Mouse (Mus musculus) cerebral cortex, adult 2 months (tissue): Measurements from ENCODE around the gene Kirrel.

ENCODE experiments used
- WGBS: fragments of 180-500 bp; shearing (Covaris S2); methylation state at CpG from one replicate; pipeline ENCODE4 v1.1.7; 2018; 5-methylcytosine and 5-hydroxymethylcytosine counted together

Kirrel gene

DNA sequence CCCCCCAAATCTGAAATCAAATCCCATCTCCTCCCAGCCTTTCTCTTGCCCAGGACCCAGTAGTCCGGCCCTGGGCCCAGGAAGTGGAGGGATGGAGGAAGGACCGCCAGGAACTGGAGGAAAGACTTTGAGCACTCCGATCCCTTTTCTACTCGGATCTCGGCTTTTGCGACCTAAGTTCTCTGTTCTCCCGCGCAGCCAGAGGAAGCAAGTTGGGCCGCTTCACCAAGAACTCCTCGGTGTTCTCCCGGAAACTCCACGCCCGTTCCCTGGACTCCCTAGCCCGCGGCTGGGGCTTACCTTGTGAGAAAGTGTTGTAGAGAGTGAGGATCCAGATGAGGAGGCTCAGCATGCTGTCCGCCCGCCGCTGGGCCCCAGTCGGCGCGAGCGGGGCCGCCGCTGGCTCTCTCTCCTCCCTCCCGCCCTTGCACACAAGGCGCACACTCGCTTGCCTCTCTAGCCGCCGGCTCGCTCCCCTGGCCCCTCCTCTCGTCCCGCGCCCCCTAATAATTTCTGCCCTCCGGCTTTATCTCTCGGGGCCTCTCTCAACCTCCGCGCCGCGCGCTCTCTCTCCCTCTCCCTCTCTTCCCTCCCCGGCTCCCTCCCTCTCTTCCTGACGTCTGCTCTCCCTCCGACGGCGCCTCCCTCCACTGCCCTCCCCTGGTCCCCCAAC lies at the start of gene Kirrel:
Kirrel (minus strand) TSS at position 652 of the 673 bp plus-strand sequence.
- 2% methylated on average over 43 of the region's 45 CpGs for WGBS

DNA sequence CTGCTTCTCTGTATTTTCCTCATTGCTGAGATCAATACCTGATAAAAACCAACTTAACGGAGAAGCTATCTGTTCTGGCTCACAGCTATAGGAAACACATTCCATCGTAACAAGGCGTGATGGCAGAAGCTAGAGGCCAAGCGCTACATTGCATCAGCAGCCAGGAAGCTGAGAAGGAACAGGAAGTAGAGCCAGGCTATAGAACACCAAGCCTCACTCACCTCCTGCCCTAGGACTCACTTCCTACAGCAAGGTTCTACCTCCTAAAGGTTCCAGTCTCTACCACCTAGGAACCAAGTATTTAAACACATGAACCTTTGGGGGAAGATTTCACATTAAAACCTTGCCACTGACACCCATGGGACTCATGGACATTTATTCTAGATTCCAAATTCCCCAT lies 49.1 kb upstream of the Kirrel start:
- WGBS: 74% methylated on average over 4 of the region's 4 CpGs

DNA sequence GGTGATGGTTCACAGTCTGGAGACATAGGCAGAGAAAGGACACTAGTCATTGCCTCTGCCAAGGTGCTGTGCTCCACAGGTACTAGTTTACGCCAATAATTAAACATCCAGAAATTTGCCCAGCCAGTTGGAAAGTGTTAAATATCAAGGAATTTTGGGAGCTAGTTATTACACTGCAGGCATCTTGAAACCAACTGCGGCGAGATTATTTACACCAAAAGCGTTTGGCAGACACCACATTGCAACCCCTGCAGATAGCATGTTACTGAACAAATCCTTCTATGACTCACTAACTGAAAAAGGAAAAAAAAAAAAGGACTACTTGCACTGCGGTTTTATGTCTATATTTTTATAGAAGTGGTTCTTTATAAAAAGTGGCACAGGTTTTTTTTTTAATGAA lies 47.8 kb upstream of the Kirrel start:
- WGBS: 59% methylated on average over 5 of the region's 5 CpGs

DNA sequence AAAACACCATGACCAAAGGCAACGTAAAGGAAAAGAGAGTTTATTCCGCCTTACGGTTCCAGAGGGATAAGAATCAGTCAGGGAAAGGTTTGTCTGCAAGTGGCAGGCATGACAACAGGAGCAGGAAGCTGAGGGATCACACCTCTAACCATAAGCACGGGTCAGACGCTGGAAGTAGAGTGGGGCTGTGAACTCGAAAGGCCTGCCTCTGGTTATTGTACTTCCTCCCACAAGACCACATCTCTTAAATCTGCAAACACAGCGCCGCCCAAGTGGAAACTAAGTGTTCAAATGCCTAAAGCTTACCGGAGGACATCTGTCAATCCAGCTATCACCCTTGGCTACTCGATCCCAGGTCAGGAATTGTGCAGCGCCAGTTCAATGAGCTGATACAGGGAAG lies 40.6 kb upstream of the Kirrel start:
- WGBS: 87% methylated on average over 11 of the region's 11 CpGs

DNA sequence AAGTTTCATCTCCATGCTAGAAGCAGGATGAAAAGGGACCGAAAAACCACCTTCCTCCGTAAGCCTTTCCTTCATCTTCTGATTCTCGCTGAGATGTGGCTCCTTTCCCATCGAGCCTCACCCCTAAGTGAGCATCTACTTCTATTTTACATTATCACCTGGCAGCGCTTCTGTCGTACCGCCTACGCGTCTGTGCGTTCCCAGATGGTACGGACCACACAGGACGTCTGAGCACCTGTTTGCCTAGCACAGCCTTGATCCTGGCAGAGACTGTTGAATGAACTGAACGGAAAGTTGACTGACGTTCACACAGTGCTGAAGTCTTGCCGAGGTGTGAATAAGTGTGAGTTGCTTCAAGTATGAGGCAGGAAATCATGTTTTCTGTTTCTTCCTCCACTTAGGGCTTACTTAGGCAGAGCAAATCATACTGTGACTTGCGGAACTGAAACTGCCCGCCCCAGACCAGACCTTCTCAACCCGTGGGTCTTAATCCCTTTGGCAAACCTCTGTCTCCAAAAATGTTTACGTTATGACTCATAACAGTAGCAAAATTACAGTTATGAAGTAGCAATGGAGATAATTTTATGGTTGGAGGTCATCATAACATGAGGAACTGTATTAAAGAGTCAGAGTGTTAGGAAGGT lies 39.8 kb upstream of the Kirrel start:
- WGBS: 63% methylated on average over 19 of the region's 19 CpGs

DNA sequence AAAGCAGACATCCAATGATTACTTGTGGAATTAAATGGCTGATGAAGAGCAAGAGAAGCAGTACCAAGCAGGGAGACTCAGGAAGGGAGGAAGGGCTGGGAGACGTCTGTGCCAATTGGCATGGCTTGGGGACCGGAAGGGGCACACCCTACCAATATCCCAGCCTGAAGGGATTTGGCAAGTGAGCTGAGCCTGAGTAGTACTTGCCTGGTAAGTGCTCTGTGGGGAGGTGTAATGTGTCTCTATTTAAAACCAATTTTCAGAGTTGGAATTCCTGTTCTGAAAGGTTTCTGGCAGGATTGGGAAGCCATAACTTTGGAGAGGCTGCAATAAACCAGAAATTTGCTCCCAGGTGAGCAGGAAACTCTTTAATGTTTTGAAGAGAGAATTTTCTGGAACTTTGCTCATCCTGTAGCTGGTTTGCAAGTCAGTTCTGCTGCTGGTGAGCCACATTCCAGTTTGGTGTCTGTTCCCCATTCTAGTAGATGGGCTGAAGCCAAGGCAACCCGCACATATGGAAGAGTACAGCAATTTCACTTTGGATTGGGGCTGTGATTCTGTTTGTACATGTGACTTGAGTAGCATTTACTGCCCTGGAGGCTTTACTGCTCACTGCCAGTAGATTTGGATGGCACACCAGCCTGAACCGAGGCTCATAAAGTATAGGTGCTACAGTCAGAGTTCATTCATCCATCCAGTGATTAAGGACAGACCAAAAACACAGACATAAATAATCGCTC lies 32.0 kb upstream of the Kirrel start:
- 67% methylated on average over 5 of the region's 5 CpGs for WGBS

DNA sequence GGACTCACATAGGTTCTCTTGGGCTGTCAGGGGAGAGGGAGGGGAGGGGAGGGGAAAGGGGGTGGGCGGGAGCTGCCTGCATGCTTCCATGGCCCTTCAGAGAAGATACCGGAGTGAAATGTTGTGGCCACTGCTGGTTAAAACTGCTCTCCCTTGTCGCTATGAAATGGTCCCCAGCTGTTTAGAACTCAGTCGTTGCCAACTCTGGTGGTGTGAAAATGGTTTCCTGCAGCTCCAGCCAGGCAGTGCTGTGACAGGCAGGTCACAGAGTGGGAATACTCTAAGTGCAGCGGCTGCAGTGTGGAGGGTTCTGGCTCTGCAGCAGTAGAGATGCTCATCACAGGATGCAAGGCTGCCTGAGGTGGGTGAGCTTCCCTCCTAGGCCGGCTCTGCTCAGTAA lies 22.1 kb upstream of the Kirrel start:
- WGBS: 44% methylated on average over 6 of the region's 6 CpGs

DNA sequence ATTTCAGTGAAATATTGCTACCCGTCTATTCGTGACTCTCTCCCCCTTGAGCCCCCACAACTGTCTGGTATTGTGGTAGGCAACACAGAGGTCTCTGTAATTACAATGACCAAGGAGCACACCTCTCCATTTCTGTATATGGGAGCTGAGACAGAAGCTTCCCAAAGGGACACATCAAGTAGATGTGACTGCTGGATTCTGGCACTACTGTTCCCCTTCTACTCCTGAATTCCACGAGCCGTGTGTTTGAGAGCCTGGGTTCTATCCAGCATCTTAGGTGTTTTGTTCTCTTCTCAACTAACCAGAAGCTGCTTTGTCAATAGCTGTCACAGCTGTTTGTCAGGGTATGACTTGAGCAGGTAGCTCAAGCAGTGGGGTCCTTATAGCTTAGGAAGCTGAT lies 20.5 kb upstream of the Kirrel start:
- WGBS: 85% methylated on average over 4 of the region's 4 CpGs

DNA sequence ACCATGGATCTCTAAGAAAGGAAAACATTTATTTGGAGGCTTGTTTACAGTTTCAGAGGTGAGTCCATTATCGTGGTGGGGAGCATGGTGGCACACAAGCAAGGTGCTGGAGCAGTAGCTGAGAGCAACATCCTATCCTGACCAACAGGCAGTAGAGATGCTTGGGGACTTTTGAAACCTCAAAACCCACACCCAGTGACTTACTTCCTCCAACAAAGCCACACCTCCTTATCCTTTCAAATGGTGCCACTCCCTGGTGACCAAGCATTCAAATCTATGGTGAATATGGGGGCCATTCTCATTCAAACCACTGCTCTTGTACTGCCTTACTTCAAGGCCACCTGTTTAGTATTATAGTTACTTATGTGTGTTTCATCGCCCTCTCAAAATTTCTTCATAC lies 20.0 kb upstream of the Kirrel start:
- 94% methylated on average over 2 of the region's 2 CpGs for WGBS

DNA sequence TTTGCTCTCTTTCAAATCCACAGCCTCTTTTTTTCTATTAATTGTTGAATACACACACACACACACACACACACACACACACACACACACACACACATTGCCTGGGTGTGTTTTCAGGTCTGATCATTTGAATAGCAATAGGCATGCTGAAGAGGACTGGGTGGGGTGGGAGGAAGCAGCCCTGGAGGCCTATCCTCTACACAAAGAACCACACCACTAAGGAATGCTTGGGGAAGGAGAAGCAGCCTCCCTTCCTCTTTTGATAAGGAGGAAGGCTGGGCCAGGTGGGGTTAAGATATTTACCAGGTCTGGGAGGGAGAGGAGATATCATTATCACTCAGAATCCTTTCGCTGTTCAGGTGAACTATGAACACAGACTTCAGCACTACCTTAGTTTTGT lies 19.2 kb upstream of the Kirrel start:
- 95% methylated on average over 1 of the region's 1 CpGs for WGBS

DNA sequence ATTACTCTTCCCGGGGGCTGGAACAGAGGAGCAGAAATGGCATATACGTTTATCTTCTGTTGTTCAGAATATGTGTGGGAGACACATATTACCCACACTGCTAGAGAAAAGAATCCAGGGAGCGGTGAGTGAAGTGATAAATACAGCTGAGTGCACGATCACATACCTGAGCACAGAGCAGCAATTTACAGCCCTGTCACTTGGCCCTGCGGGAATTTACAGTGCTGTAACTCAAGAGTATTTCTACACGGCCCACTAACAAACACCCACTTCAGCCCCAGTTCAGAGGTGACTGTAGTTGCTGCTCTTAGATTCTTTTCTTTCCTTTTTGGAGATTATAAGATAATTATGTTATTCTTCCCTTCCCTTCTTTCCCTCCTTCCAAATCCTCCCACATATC lies 18.8 kb upstream of the Kirrel start:
- 80% methylated on average over 6 of the region's 6 CpGs for WGBS

DNA sequence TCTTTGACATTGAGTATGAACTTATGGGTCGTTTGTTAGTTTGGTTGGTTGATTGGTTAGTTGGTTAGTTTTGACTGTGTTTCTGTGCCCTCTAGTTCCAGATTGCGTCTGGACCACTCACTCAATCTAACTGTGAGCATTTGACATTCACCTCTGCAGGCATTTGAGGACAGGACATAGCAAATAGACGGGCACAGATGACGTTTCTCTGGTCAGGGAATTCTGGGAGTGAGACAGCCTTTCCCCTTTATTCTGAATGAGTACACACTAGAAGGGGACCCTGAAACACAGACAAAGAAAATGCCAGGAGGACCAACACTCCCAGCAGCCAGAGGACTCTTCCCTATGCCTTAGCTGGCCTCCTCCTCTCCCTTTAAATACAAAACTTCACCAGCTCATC lies 2.1 kb upstream of the Kirrel start:
- WGBS: 83% methylated on average over 4 of the region's 4 CpGs

DNA sequence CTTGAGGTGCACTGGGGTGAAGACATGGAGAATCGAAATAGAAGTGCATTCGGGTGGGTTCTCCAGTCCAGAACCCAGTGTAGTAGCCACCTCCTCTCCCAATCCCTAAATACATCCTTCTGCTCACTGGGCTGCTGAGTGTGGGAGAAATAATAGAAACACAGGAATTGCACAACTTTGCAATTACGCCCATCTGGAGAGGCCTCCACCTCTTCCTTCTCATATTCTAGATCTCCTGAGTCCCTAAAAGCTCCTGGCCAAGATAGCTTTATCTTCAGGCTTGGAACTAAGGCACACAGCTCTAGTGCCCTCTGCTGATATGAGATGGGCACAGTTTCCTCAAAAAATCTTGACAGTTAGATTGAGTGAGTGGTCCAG lies 880 bp upstream of the Kirrel start:
- WGBS: 33% methylated on average over 3 of the region's 3 CpGs

DNA sequence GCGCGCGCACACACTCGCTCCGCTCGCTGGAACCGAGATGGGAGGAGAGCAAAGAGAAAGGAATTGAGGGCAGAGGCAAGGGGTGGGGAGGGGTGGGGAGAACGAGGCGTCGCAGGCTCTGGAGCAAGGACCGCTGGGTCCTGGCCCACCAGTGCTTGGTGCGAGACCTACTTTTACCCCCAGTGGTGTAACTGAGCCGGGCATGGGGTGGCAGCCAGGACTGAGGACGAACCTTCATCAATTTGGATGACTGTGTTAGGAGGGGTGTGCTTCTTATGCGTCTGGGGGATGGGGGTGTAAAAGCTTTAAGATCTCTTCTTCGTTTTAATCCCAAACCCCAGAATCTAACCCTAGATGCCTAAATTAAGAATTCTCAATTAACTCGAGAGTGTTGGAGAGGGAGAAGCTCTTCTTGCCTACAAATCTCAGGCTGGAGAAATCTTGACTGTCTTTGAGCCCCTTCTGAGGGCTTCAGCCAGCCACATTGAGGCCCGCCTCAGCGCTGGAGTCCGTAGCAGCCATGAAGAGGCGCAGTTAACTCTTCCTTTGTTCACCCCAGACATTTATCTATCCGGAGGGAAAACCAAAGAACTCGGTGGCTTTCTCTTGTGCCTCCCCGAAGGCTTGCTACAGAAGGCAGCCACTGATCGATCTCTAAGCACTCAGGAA lies 356 bp upstream of the Kirrel start:
- 4% methylated on average over 25 of the region's 25 CpGs for WGBS

DNA sequence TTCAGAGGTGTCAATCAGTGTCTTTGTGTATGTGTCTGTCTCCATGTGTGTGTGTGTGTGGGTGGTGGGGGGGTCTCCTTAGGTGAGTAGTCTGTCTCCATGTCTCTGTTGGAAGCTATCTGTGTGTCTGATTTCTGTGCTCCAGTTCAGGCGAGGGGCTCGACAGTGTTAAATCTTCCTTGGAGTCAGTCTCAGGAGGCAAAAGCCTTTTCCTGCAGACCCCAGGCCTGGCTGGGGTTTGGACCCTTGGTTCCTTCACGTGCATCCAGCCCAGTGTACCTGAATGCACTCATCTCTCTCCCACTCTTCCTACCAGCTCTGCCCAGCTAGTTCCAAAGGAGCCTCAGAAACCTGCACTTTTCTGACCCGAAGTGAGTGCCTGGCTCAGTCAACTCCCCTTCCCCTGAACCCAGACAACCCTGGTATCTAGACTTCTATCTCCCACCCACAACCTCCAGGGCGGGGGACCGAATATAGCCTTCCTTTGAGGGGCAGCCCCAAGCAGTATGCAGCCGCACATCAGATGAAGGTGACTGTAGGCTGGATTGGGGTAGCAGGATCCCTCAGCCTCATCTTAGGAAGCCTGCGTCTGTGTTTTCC lies 961 bp downstream of the Kirrel start:
- WGBS: 39% methylated on average over 8 of the region's 8 CpGs

DNA sequence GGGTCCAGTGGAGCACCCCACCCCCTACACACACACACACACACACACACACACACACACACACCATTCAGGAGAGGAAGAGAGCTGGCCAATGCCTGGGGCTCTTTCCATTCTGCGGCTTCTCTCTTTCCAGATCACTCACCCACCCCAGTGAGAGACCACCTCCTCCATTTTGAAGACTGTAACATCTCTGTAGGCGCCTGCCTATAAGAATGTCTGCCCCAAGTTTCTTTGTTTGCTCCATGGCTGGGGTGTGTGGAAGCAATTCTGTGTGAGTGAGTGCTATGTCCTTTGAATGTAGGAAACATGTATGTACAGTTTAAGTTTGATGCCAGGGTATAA lies 1.5 kb downstream of the Kirrel start:
- 75% methylated on average over 2 of the region's 2 CpGs for WGBS

DNA sequence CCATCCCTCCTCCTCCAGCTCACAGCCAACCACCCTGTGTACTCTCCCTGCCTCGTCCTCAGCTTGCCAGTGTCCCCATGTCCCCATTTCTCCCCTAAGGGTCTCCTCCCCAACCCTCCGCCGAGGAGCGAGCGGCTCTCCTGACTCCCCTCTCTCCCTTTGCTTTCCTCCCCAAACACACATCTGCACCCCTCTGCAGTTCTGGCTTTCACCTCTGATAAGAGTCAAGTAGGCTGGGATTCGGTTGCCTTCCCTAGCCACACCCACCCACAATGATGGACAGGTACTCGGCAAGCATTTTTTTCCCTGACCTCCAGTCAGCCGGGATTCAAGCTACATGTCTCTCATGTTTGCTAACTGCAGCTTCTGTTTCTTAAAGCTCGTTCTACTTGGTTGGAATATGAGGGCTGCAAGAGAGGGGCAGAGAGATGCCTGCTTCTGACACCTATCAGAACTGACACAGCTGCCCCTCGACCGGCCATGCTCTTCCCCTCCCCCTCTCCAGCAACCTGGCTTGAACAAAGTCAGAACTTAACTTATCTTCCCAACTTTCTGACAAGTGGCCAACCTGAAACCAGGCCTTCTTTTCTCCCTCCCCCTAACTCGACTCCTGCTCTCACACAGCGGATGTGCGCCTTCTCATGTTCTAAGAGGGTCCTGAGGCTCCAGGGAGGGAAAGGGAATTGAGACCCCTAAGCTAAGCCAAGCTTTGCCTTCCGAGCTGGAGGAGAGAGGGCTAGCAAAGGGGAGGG lies 2.0 kb downstream of the Kirrel start:
- 25% methylated on average over 15 of the region's 15 CpGs for WGBS

DNA sequence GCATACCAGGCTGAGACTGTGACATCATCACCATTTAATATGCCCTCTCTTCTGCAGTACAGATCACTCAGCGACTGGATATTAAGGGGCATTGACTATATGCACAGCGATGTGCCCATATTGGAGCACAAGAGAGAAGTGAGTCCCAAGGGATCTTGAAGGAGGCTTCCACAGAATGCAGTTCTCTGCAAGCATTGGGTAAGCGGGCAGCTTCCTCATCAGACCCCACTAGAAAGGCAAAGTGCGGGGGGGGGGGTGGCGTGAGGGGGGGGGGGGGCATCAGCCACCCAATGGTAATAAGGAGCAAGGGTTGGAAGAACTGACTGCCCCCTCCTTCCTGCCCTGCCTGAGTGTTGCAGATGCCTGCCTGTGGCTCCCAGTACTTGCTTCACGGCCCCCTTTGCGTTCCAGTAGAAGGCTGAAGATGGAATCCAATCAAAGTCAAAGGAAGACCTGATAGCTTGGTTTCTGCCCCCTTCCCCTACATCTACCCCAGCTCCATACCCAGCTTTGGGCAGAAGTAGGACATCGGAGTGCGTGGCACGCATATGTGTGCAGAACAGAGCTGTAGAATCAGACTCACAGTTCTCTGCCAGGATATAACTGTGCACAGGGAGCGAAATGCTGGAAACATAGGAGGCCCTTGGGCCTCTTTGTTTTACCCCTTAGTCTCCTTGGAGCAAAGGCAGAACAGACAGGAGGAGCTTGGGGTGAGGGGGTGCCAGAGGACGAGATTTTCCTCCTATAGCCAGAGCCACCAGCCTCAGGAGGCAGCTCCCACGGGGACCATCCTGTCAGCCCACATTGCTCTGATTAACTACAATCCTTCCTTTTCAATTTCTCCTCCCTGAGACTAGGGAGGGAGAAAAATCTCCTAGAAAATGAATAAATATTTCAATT lies 3.1 kb downstream of the Kirrel start:
- 36% methylated on average over 13 of the region's 13 CpGs for WGBS

DNA sequence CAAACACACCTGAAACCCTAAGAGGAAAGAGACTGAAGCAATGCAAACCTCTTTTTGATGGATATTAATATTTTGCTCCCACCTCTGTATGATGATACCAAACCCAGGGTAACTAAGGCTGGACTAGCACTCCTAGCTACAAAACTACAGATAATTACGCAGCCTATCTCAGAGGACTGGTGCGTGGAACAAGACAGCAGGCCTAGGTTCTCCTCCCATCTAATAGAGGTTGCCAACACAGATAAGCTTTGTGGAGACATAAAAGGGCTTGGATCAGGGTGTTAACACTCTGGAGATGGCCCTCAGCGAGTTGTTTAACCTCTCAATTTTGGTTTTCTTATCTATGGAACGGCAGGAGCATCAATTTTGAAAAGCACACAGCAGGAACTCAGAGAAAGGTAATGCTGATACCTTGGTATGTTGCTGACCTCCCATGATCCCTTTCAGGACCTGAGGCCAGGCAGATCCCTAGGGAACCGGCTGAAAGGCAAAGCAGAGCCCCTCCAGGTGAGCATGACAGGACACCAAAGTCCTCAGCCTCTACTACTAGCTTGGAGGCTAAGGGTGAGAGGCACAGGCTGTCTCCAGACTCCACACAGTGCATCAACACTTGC lies 5.0 kb downstream of the Kirrel start:
- 85% methylated on average over 5 of the region's 5 CpGs for WGBS

DNA sequence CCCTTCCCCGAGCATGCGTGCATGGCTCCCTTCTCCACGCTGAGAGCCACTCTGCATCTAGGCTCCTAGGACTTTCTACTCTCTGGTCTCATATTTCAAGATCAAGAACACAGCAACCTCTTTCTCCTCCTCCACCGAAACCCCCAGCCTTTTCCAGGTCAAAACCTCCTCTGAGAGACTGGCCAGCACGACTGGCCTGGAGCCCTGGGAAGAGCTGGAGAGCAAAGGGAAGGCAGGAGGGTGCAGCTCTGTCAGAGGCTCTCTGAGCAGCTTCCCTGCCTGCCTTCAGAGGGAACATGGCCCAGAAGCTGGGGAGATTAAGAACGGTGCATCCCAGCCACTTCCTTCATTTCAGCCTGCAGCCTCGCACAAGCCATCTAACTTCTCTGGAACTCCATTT lies 5.8 kb downstream of the Kirrel start:
- 79% methylated on average over 7 of the region's 7 CpGs for WGBS
